Mouse (Mus musculus) right cerebral cortex, postnatal 14 days (tissue): ENCODE measurements around the gene Tmem247.

Experiments used
- DNase-seq: peaks from one replicate; pipeline ENCODE4 v3.0.0; 2022

Tmem247 gene

DNA sequence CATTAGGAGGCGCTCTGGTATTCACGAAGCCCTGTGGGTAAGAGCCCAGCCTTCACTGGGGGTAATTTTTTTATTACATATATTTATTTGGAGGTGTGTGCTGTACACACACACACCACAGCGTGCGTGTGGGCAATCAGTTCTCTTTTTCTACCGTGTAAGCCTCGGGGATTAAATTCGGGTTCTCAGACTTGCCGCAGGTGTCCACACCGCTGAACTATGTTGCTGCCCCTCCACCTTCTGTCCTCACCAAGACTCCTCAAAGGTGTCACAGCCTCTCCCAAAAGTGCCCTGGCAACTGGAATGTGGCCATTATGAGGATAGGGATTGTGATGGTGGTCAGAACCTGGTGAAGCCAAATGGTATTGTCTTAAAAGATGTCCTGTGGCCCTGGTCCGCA is at the start of gene Tmem247:
Gene Tmem247, plus strand, starts transcription at position 301 of the 400 bp plus-strand sequence.
- DNase-seq: no peak

DNA sequence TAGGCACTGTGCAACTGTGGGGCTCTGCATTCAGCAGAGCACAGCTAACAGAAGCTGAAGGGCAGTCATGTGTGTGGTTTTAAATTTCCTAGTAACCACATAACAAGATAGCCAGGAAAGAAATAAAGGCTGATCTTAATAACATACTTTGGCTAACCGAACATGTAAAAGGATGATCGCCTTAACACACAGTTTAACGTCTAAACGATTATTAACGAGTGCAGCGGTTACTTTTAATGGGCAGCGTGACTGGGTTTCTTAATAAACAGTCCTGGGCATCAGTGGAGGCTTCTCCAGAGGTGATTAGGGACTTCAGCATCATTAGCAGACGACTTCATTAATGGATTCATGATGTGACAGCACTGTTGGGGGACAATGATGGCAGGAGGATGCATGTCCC is 46.6 kb upstream of the Tmem247 start:
- no peak for DNase-seq

DNA sequence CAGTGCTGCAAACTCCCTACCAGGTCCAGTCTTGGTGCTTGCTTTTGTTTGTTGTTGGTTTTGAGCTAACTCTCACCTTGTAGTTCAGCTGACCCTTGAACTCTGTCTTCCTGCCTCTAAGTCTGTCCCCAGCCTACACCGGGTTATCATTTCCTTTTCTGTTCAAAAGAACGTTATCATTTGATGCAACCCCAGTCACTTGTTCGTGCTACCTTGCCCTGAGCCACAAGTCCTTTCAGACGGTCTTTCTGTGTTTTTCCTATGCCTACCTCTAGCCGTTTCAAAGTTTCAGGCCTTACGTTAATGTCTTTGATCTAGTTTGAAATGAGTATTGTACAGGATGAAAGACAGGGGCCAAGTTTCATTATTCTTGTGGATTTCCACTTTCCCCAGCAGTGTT is 44.5 kb upstream of the Tmem247 start:
- no peak for DNase-seq

- DNase-seq: no peak
These were observed 40.2 kb upstream of the Tmem247 start for GRCm38 (mm10) chr17:86876940-86877339.

DNA sequence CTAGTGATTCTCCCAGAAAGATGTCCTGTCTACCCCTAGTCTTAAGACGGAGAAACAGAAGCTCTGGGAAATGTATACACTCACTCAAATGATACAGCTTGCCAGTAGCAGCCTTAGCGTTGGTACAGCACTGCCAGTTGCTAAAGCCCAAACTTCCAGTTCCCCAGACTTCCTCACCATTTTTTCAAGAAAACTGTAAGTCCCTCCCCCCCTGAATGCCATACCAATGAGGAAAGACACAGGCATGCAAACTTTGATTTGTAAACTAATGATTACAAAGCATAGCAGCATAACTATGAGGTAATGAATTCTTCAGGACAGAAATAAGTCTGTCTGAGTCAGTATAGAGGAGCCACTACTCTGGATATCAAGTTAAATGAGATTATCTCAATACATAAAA is 39.4 kb upstream of the Tmem247 start:
- DNase-seq: no peak

DNA sequence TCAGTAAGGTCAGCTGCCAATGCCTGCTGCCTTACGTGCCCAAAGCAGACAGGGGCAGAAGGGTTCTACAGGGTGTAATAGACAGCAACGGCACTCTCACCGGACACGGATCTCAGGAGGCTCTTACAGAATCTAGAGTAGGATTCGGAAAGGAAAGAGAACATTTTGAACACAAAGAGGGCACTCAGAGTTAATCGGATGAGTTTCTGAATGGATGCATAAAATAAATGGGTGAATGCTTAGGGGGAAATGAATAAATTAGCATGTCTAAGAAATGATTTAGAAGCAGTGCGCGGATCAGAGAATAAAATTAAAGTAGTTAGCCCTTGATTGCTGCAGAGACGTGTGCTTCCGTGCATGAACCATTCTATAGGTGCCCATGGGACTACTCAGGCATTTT is 37.1 kb upstream of the Tmem247 start:
- no peak for DNase-seq

- DNase-seq: no peak
These were observed 36.6 kb upstream of the Tmem247 start for GRCm38 (mm10) chr17:86880461-86881044.

DNA sequence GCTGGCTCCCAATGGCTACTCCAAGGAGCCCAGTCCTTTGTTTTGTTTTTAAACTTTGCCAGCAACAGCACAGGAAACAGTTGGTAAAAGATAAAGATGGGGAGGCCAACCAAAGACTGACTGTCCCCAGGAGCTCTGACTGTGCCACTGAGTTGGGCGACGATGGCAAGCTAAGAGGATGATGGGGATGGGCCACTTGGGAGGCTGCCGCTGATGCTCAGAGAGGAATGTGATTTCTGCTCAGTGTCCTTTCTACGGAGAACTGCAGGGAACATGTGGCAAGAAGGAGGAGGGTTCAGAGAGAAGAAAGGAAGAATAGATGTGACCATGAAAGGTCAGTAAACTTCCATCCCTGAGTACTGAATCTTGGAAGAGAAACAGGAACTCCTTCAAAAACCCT is 22.0 kb upstream of the Tmem247 start:
- no peak for DNase-seq

- DNase-seq: no peak
These were observed 19.5 kb upstream of the Tmem247 start for GRCm38 (mm10) chr17:86897486-86898165.

DNA sequence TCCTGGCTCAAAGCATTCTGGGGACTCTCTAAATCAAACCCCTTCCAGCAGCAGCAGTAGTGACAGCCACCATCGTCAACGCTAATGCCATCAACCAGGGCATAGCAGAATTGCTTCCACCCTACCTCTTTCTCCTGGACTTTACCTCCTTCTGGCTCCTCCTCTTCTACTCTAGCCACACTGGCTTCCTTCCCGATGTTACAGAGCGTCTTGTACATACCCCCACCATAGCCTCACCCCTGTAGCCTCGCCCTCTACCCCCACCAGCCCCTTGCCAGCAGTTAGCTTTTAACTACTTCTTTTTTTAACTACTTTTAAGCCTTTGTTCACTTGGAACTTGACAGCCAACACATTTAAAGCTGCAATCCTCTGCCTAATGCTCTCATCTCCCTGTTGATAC is 17.3 kb upstream of the Tmem247 start:
- no peak for DNase-seq

GRCm38 (mm10) chr17:86900564-86900963 is 16.6 kb upstream of the Tmem247 start:
- no peak for DNase-seq

DNA sequence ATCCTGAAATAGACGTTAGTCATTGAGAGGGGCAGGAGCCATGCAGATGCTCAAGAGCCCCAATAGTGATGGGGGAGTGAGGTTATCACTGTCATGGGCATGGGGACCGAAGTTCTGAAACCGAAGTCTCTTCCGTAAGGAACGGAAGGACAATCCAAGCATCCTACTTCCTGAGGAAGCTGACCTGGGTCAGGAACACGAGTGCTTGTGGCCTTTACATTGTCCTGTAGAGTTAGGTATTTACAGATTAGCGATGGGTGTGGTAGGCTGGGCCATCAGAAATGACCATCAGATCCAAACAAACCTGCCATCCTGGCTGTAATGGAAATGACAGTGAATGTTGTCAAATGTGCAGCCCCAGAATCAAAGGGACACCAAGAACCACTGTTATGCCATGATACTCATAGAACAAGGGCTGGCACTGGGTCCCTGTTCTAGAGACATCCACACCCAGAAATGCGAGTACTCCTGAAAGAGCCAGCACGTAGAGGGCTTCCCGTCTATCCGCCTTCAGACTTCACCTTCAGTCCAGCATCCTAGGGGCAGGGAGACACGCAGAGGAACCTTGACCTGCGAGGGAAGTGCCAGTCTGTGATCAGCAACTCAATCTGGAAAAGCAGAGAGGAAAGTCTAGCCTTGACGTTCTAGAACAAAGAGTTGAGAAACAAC is 14.6 kb upstream of the Tmem247 start:
- no peak for DNase-seq

DNA sequence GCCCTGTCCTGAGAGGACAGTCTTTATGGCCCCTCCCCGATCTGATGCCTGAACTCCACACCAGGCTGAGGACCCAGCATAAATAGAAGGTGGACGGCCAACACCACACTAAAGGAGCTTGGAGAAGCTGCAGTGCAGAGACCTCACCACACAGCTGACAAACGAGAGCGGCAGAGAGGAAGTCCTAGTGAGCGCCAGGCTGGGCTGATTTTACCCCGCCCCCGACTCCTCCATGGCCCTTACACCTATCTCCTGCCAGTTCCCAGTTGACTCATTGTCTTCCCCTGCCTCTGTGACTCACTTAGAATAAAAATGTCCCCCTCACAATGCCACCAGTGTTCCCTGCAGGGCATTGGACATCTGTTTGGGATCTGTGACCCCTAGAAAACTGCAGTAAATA is 13.6 kb upstream of the Tmem247 start:
- no peak for DNase-seq

- no peak for DNase-seq
These were observed 12.9 kb upstream of the Tmem247 start for GRCm38 (mm10) chr17:86904206-86904605.

DNA sequence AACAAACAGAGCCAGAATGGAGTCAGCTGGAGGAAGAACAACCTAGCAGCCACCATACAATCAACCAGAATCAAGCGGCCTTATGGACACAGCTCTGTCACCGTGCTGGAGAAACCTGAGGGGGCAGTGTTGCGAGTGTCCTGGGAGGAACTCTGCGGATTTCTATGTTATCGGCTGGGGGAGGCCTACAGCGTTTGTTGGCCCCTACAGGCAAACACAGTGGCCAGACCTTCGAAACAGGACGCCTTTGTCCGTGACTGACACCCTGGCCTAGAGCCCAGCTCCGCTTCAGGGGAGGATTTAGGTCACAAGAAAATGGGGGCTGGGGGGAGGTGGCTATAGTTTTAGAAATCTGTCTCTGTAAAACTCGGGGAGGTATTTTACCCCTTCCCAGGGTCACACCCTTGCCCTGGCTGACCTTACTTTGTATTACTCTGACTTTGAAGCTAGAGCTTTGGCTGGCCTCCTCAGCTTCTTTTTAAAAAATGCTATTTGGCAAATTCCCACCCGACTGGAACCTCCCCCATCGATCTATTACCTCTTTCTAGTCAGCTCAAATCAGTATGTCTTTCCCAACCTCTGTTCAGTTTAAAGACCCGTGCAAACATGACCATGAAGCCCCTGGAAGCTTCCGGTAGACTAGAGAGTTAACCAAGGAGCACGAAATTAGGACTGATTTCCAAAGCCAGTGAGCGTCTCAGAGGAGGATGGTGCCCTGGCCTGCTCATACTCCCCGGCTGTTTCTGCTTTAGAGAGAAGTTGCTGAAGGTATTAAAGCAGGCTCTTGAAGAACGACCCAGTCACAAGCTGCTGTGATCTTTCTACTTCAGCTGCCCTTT is 11.6 kb upstream of the Tmem247 start:
- peak; percentile 51 for DNase-seq

DNA sequence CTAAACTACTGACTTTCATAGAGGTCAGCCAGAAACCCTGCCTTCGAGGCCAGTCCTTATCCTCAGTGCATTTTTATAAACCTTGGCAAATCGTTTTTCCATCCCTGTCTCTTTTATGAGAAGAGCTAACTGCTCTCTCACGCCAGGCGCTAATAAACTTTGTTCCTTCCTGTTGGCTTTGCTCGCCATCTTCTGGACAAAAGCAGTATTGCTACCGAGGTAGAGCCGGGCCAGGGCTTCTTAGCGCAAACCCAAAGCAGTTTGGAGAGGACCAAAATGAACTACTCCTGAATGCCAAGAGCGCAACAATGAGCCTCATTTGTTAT is 11.0 kb upstream of the Tmem247 start:
- peak; percentile 85 for DNase-seq

- no peak for DNase-seq
These were observed 10.5 kb upstream of the Tmem247 start for GRCm38 (mm10) chr17:86906601-86907000.

- DNase-seq: no peak
These were observed 10.1 kb upstream of the Tmem247 start for GRCm38 (mm10) chr17:86907092-86907491.

DNA sequence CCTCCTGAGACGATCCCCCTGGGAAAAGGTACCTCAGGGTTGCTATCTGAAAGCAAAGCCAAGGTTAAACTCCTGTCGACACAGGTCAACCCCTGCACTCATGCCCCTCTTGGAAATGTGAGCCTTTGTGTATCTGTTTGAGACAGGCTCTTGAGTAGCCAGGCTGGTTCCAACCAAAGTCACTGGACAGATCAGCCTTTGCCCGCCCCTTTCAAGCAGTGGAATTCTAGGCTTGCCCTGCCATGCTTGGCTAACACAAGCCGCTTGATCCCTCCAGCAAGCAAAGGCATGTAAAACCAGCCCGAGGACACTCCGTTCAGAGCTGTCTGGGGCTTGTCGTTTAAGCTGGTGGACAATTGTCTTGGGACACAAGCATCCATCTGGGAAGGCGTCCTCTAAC is 8.8 kb upstream of the Tmem247 start:
- no peak for DNase-seq

DNA sequence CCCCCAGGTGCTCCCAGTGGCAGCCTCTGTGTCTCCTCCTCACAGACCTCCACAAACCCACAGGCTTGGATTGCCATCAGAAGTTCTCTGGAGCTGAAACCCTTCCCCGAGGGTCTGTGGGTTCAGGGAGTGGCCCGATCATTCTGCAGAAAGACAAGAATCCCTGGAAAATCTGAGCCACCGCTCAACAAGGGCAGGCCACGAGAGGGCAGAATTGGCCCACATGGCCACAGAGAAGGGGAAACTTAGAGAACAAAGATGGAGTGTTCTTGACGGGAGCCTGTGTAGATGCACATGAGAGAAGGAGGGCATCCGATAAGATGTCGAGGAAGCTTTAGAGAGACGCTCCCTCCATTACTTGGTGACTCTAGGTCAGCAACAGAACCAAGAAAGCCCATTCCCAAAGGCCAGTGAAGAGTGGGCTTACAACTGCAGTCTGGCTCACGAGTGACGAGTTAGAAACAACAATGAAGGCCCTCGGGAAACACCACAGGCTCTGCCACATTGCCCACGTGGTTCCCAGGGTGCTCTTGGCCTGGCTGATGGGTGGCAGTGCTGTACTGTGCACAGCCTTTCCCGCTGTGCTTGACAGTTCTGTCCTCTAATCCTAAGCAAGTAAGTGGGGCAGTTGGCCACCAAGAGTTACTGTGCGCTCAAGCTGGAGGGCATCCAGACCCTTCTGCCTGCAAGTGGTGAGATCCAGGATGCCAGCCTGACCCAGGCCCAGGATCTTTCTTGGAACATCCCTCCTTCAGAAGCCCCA is 7.2 kb upstream of the Tmem247 start:
- DNase-seq: peak; percentile 50

DNA sequence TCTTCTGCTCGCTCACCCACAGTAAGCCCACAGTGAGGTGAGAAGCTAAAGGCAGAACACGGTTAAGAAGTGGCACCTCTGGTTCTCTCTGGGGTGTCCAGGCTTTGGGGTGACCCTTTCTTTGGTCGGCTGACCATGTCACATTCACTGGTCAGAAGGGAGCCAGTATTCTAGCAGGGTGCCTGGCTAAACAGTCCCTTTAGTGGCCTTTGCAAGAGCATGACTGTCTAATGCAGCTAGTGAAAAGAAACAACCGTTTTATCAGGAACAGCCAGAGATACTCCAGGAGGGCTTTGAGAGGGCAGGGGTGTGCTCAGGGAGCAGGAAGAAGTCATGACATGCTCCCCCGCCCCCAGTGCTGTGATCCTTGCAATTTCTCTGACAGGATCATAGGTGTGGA is 5.9 kb upstream of the Tmem247 start:
- DNase-seq: no peak

- no peak for DNase-seq
These were observed 4.0 kb upstream of the Tmem247 start for GRCm38 (mm10) chr17:86913003-86913607.
